ENCODE assay signal across 11 mouse cellular contexts in genomic region chr4:35006541-35007260, GRCm38 (mm10).
DNase-seq lines count a peak whose midpoint lies in the region; ATAC-seq and TF ChIP-seq lines count a peak whose summit lies in the region.
"Had no signal": no experiment of that assay in that cellular context is flagged by ENCODE, and none has a peak within 500 bp of the region (broad histone marks: within the 10 kb centered on the region; RNA-seq: fewer than 3 reads in every experiment).

No protein-coding gene starts in this region.

- peaks cover 22% of the 10 kb centered on the region for H3K4me1 ChIP-seq in forebrain, embryonic 13.5 days
- H3K4me1 ChIP-seq in forebrain, embryonic 11.5 days (replicated peaks; ENCODE audit: control insufficient read depth, insufficient read depth, low read length), result no peaks in the 10 kb centered on the region
- H3K4me1 ChIP-seq in lung, embryonic 14.5 days (ENCODE audit: insufficient read depth), result peaks cover 11% of the 10 kb centered on the region; the same call in 1 of the 2 replicates
- peaks cover 16% of the 10 kb centered on the region for H3K4me1 ChIP-seq in hindbrain, embryonic 12.5 days
- H3K4me1 ChIP-seq in midbrain, postnatal 0 days (ENCODE audit: insufficient read depth, low read length), result no peaks in the 10 kb centered on the region; the same call in 1 of the 2 replicates
- H3K4me1 ChIP-seq in intestine, embryonic 16.5 days (ENCODE audit: control insufficient read depth, insufficient read depth, low read length), result peaks cover 29% of the 10 kb centered on the region

- no peaks in the 10 kb centered on the region for H3K36me3 ChIP-seq in forebrain, embryonic 13.5 days (ENCODE audit: poor library complexity, severe bottlenecking)
- no peaks in the 10 kb centered on the region for H3K36me3 ChIP-seq in forebrain, embryonic 11.5 days (ENCODE audit: control insufficient read depth, insufficient read depth, low read length)
- no peaks in the 10 kb centered on the region for H3K36me3 ChIP-seq in lung, embryonic 14.5 days (ENCODE audit: insufficient read depth)
- H3K36me3 ChIP-seq in hindbrain, embryonic 12.5 days, result no peaks in the 10 kb centered on the region
- H3K36me3 ChIP-seq in midbrain, postnatal 0 days (ENCODE audit: insufficient read depth, low read length), result no peaks in the 10 kb centered on the region
- H3K36me3 ChIP-seq in intestine, embryonic 16.5 days (ENCODE audit: control insufficient read depth, insufficient read depth, low read length), result no peaks in the 10 kb centered on the region

- H3K4me3 ChIP-seq in forebrain, embryonic 13.5 days, result no peak overlapping the region
- no peak overlapping the region for H3K4me3 ChIP-seq in forebrain, embryonic 11.5 days (ENCODE audit: low read depth, low read length)
- H3K4me3 ChIP-seq in lung, embryonic 14.5 days (ENCODE audit: low read depth, low read length), result no peak overlapping the region
- H3K4me3 ChIP-seq in hindbrain, embryonic 12.5 days, result no peak overlapping the region
- H3K4me3 ChIP-seq in midbrain, postnatal 0 days (ENCODE audit: low read depth, low read length), result no peak overlapping the region
- no peak overlapping the region for H3K4me3 ChIP-seq in intestine, embryonic 16.5 days (ENCODE audit: low read length)

- no peaks in the 10 kb centered on the region for H3K9me3 ChIP-seq in forebrain, embryonic 13.5 days (replicated peaks)
- no peaks in the 10 kb centered on the region for H3K9me3 ChIP-seq in forebrain, embryonic 11.5 days (ENCODE audit: control insufficient read depth, low read length)
- no peaks in the 10 kb centered on the region for H3K9me3 ChIP-seq in lung, embryonic 14.5 days (ENCODE audit: low read depth, low read length)
- no peaks in the 10 kb centered on the region for H3K9me3 ChIP-seq in hindbrain, embryonic 12.5 days (replicated peaks)
- no peaks in the 10 kb centered on the region for H3K9me3 ChIP-seq in midbrain, postnatal 0 days (ENCODE audit: low read length)
- no peaks in the 10 kb centered on the region for H3K9me3 ChIP-seq in intestine, embryonic 16.5 days (ENCODE audit: control insufficient read depth, low read length)

- no peak for TF ChIP-seq CTCF in lung, embryonic 14.5 days (IDR thresholded peaks at IDR 0.05; ENCODE audit: low read depth)
- no peak for TF ChIP-seq CTCF in midbrain, postnatal 0 days (IDR thresholded peaks at IDR 0.05)

- H3K27ac ChIP-seq in forebrain, embryonic 13.5 days, result no peak overlapping the region; the same call in 1 of the 2 replicates
- H3K27ac ChIP-seq in forebrain, embryonic 11.5 days (ENCODE audit: low read depth, low read length), result no peak overlapping the region
- H3K27ac ChIP-seq in lung, embryonic 14.5 days (ENCODE audit: low read depth), result 0 out of 2 replicates have a peak overlapping the region, but pooled peaks have one; percentile 43
- H3K27ac ChIP-seq in hindbrain, embryonic 12.5 days, result peak overlapping the region; percentile 44; the same call in 1 of the 2 replicates
- peak overlapping the region; percentile 12; the same call in 1 of the 2 replicates for H3K27ac ChIP-seq in midbrain, postnatal 0 days (ENCODE audit: low read depth, low read length)
- H3K27ac ChIP-seq in intestine, embryonic 16.5 days (ENCODE audit: low read length), result no peak overlapping the region

- WGBS in forebrain, embryonic 13.5 days, result 60% methylated on average over 11 of the region's 11 CpGs
- 64% methylated on average over 11 of the region's 11 CpGs for WGBS in forebrain, embryonic 11.5 days
- WGBS in lung, embryonic 14.5 days, result 17% methylated on average over 11 of the region's 11 CpGs
- WGBS in hindbrain, embryonic 12.5 days, result 43% methylated on average over 11 of the region's 11 CpGs
- WGBS in midbrain, postnatal 0 days, result 24% methylated on average over 11 of the region's 11 CpGs
- WGBS in intestine, embryonic 16.5 days, result 40% methylated on average over 11 of the region's 11 CpGs

- no peak for DNase-seq in forebrain, embryonic 11.5 days (ENCODE audit: low spot score)
- peak; percentile 52 for DNase-seq in lung, embryonic 14.5 days
- DNase-seq in lung, postnatal 14 days, result no peak
- DNase-seq in midbrain, postnatal 0 days (ENCODE audit: low spot score), result no peak
- no peak for DNase-seq in spleen, postnatal 36 days (ENCODE audit: low spot score in 2 of 2)
- DNase-seq: B cell, adult 2 months; kidney, adult 11 months; lung, adult 18-20 months had no signal

- ATAC-seq in forebrain, embryonic 13.5 days, result peak; percentile 36
- ATAC-seq in forebrain, embryonic 11.5 days (replicated peaks; ENCODE audit: low FRiP score), result no peak
- ATAC-seq in lung, embryonic 14.5 days (ENCODE audit: insufficient read depth), result peak; percentile 50; the same call in 1 of the 2 replicates
- no peak for ATAC-seq in hindbrain, embryonic 12.5 days (ENCODE audit: low FRiP score)
- ATAC-seq in midbrain, postnatal 0 days (ENCODE audit: low FRiP score), result peak; percentile 45; the same call in 1 of the 2 replicates
- no peak for ATAC-seq in intestine, embryonic 16.5 days

- H3K27me3 ChIP-seq in forebrain, embryonic 13.5 days, result no peaks in the 10 kb centered on the region
- no peaks in the 10 kb centered on the region for H3K27me3 ChIP-seq in forebrain, embryonic 11.5 days (ENCODE audit: control insufficient read depth, insufficient read depth, low read length)
- 0 out of 2 replicates have a peak, but pooled peaks cover 4% of the 10 kb centered on the region for H3K27me3 ChIP-seq in lung, embryonic 14.5 days (ENCODE audit: insufficient read depth, low read length)
- H3K27me3 ChIP-seq in hindbrain, embryonic 12.5 days, result no peaks in the 10 kb centered on the region
- no peaks in the 10 kb centered on the region for H3K27me3 ChIP-seq in midbrain, postnatal 0 days (ENCODE audit: insufficient read depth, low read length)
- no peaks in the 10 kb centered on the region for H3K27me3 ChIP-seq in intestine, embryonic 16.5 days (replicated peaks; ENCODE audit: control insufficient read depth, insufficient read depth, low read length)

- no peak overlapping the region for H3K9ac ChIP-seq in forebrain, embryonic 13.5 days
- no peak overlapping the region for H3K9ac ChIP-seq in forebrain, embryonic 11.5 days (ENCODE audit: low read length)
- no peak overlapping the region for H3K9ac ChIP-seq in lung, embryonic 14.5 days
- H3K9ac ChIP-seq in hindbrain, embryonic 12.5 days, result no peak overlapping the region
- H3K9ac ChIP-seq in midbrain, postnatal 0 days (replicated peaks; ENCODE audit: low read length, poor library complexity, severe bottlenecking), result no peak overlapping the region
- no peak overlapping the region for H3K9ac ChIP-seq in intestine, embryonic 16.5 days (ENCODE audit: low read depth, low read length)

- H3K4me2 ChIP-seq in forebrain, embryonic 13.5 days, result no peak overlapping the region
- H3K4me2 ChIP-seq in forebrain, embryonic 11.5 days (ENCODE audit: low read depth, low read length, severe bottlenecking), result no peak overlapping the region
- H3K4me2 ChIP-seq in lung, embryonic 14.5 days, result no peak overlapping the region; the same call in 1 of the 2 replicates
- no peak overlapping the region for H3K4me2 ChIP-seq in hindbrain, embryonic 12.5 days (replicated peaks)
- H3K4me2 ChIP-seq in midbrain, postnatal 0 days (ENCODE audit: low read depth, low read length, poor library complexity, severe bottlenecking), result no peak overlapping the region
- H3K4me2 ChIP-seq in intestine, embryonic 16.5 days (ENCODE audit: low read depth, low read length), result no peak overlapping the region

Comparison
In these comparisons a context has a peak if more than half of its experiments do, and no peak if none do; other contexts are left out.
1. ATAC-seq: peak in forebrain, embryonic 13.5 days (single experiment), lung, embryonic 14.5 days (single experiment) and midbrain, postnatal 0 days (single experiment); none in forebrain, embryonic 11.5 days (single experiment), hindbrain, embryonic 12.5 days (single experiment) and intestine, embryonic 16.5 days (single experiment).
2. H3K27ac ChIP-seq: peak in lung, embryonic 14.5 days (single experiment), hindbrain, embryonic 12.5 days (single experiment) and midbrain, postnatal 0 days (single experiment); none in forebrain, embryonic 13.5 days (single experiment), forebrain, embryonic 11.5 days (single experiment) and intestine, embryonic 16.5 days (single experiment).